Mouse (Mus musculus): ENCODE measurements around the gene Gfra1. TPM values are rescaled to one million over a fixed set of nuclear protein-coding genes. Genes with fewer than 3 reads are reported as not detected.

The Gfra1 gene
- total and polyA plus RNA-seq, 3 experiments = not detected

DNA sequence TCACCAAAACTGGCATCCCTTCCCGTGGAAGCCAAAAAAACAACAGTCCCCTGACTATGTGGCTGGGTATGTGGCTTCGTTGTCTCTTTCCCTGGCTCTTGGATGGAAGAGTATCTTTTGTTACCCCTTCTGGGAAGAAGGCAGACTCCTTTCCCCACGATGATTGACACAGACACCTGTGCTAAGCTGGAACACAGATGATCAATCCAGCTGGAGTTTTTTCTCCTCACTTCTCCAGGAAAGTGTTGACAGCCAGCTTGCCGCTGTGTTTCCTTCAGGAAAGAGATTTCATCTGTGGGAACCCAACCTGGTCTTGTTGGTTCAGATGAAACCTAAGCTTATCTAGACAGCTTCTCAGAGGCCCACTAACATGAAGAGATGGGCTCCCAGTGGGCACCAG lies 40.5 kb downstream of the Gfra1 start:
- dilution Hi-C loops (cut with MboI; ENCODE audit: extremely low pct_ligation_motif_present, extremely low pct_unique_long_range_greater_than_20kb, low sequenced_read_pairs) = no loop called here
- no peaks in the 10 kb centered on the region for H3K36me3 ChIP-seq (replicated peaks in 1 of 2; ENCODE audit: control insufficient read depth in 1 of 2, insufficient read depth in 1 of 2, low read length in 1 of 2)
- no peak overlapping the region for H3K27ac ChIP-seq (ENCODE audit: insufficient read depth, low read depth)
- TF ChIP-seq CTCF (conservative IDR thresholded peaks at IDR 0.05 in 1 of 2, IDR thresholded peaks at IDR 0.05 in 1 of 2; ENCODE audit: low read depth in 2 of 2, low read length in 2 of 2) (no peak), POLR2A (IDR thresholded peaks at IDR 0.05; ENCODE audit: low read depth, low read length) (no peak), RCOR1 (conservative IDR thresholded peaks at IDR 0.05; ENCODE audit: low read depth, low read length) (no peak), JUN (IDR thresholded peaks at IDR 0.05; ENCODE audit: insufficient read depth, low read depth, low read length) (no peak), CHD1 (IDR thresholded peaks at IDR 0.05; ENCODE audit: low read depth, low read length) (no peak), MXI1 (IDR thresholded peaks at IDR 0.05; ENCODE audit: low read depth, low read length) (no peak), ZC3H11A (IDR thresholded peaks at IDR 0.05; ENCODE audit: low read depth, low read length) (no peak), IRF4 (IDR thresholded peaks at IDR 0.05; ENCODE audit: low read depth, low read length) (no peak), MYC (IDR thresholded peaks at IDR 0.05; ENCODE audit: low read depth, low read length) (no peak), TCF12 (IDR thresholded peaks at IDR 0.05; ENCODE audit: low read depth, low read length) (no peak), POLR2AphosphoS2 (IDR thresholded peaks at IDR 0.05; ENCODE audit: low read depth, low read length) (no peak), ZMIZ1 (IDR thresholded peaks at IDR 0.05; ENCODE audit: low read depth, low read length) (no peak), BHLHE40 (IDR thresholded peaks at IDR 0.05; ENCODE audit: low read depth, low read length) (no peak), ZNF384 (IDR thresholded peaks at IDR 0.05; ENCODE audit: low read depth, low read length) (no peak), MAZ (IDR thresholded peaks at IDR 0.05; ENCODE audit: low read depth, low read length) (no peak), KAT2A (IDR thresholded peaks at IDR 0.05; ENCODE audit: insufficient replicate concordance, low read length) (no peak), PAX5 (IDR thresholded peaks at IDR 0.05; ENCODE audit: low read length) (no peak), NRF1 (IDR thresholded peaks at IDR 0.05; ENCODE audit: low read depth, low read length) (no peak), SIN3A (IDR thresholded peaks at IDR 0.05; ENCODE audit: low read length) (no peak), USF2 (conservative IDR thresholded peaks at IDR 0.05; ENCODE audit: low read depth, low read length) (no peak)
- no peak for DNase-seq (ENCODE audit: extremely low read depth)
- H3K9me3 ChIP-seq (replicated peaks; ENCODE audit: low read length) = peaks cover 2% of the 10 kb centered on the region
- H3K4me1 ChIP-seq (ENCODE audit: control insufficient read depth in 1 of 2, insufficient read depth in 2 of 2) = no peaks in the 10 kb centered on the region
- H3K9ac ChIP-seq (ENCODE audit: insufficient read depth, low read depth) = no peak overlapping the region
- in situ Hi-C loops (cut with MboI; ENCODE audit: low pct_ligation_motif_present, low pct_unique_long_range_greater_than_20kb, low sequenced_read_pairs) = no loop called here
- H3K4me2 ChIP-seq (ENCODE audit: insufficient read depth, low read depth, poor library complexity, severe bottlenecking) = no peak overlapping the region
- H3K4me3 ChIP-seq (replicated peaks in 1 of 3; ENCODE audit: low read depth in 2 of 3, low read length in 2 of 3, poor library complexity in 1 of 3) = no peak overlapping the region
- peaks cover 3% of the 10 kb centered on the region for H3K27me3 ChIP-seq (replicated peaks)
- H3K79me2 ChIP-seq (replicated peaks; ENCODE audit: control insufficient read depth, extremely low read depth, insufficient read depth, poor library complexity, severe bottlenecking) = no peaks in the 10 kb centered on the region

DNA sequence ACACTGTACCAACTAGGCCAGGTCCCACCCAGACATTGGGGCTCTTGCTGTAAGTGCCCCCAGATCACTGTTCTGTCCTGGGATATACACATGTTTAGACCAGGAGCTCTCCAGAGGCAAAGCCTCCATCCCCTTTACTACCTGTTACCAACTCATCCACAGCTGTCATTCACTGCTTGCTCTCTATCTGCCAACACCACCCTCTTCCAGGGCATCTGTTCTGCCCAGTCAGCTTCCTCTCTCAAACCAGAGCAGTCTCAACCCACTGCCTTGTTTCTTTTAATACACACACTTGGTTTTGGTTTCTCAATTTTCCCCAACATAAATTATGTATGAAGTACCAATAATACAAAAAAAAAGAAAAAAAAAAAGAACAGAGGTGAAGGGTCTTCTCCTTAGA lies 41.0 kb downstream of the Gfra1 start:
- no peak overlapping the region for H3K27ac ChIP-seq (ENCODE audit: insufficient read depth, low read depth)
- no peaks in the 10 kb centered on the region for H3K36me3 ChIP-seq (replicated peaks in 1 of 2; ENCODE audit: control insufficient read depth in 1 of 2, insufficient read depth in 1 of 2, low read length in 1 of 2)
- H3K9ac ChIP-seq (ENCODE audit: insufficient read depth, low read depth) = no peak overlapping the region
- no peak for DNase-seq (ENCODE audit: extremely low read depth)
- dilution Hi-C loops (cut with MboI; ENCODE audit: extremely low pct_ligation_motif_present, extremely low pct_unique_long_range_greater_than_20kb, low sequenced_read_pairs) (no loop called here), in situ Hi-C loops (cut with MboI; ENCODE audit: low pct_ligation_motif_present, low pct_unique_long_range_greater_than_20kb, low sequenced_read_pairs) (no loop called here)
- H3K27me3 ChIP-seq (replicated peaks) = peaks cover 3% of the 10 kb centered on the region
- no peak overlapping the region for H3K4me2 ChIP-seq (ENCODE audit: insufficient read depth, low read depth, poor library complexity, severe bottlenecking)
- no peak overlapping the region for H3K4me3 ChIP-seq (replicated peaks in 1 of 3; ENCODE audit: low read depth in 2 of 3, low read length in 2 of 3, poor library complexity in 1 of 3)
- TF ChIP-seq USF2 (conservative IDR thresholded peaks at IDR 0.05; ENCODE audit: low read depth, low read length) = no peak
- H3K79me2 ChIP-seq (replicated peaks; ENCODE audit: control insufficient read depth, extremely low read depth, insufficient read depth, poor library complexity, severe bottlenecking) = no peaks in the 10 kb centered on the region
- peaks cover 2% of the 10 kb centered on the region for H3K9me3 ChIP-seq (replicated peaks; ENCODE audit: low read length)
- no peaks in the 10 kb centered on the region for H3K4me1 ChIP-seq (ENCODE audit: control insufficient read depth in 1 of 2, insufficient read depth in 2 of 2)
